8 mouse cellular contexts compared by ENCODE assay signal in genomic region chr10:83544103-83544479, GRCm38 (mm10). TPM values are rescaled to one million over a fixed set of nuclear protein-coding genes. Genes with fewer than 3 reads are reported as not detected.
DNase-seq lines count a peak whose midpoint lies in the region; ATAC-seq and TF ChIP-seq lines count a peak whose summit lies in the region.

No protein-coding gene starts in this region.

- TF ChIP-seq CTCF in gastrocnemius, adult 2 months (IDR thresholded peaks at IDR 0.05): no peak
- 0 out of 2 replicates have a peak, but pooled peaks have one; percentile 7 for TF ChIP-seq CTCF in liver, postnatal 0 days (IDR thresholded peaks at IDR 0.05; ENCODE audit: low read depth)
- TF ChIP-seq CTCF in olfactory bulb, adult 2 months (IDR thresholded peaks at IDR 0.05; ENCODE audit: insufficient read depth, low read depth, low read length): no peak

- peak overlapping the region; percentile 82 for H3K9ac ChIP-seq in liver, postnatal 0 days (replicated peaks)

- no peaks in the 10 kb centered on the region; the same call in 1 of the 2 replicates for H3K36me3 ChIP-seq in liver, postnatal 0 days (replicated peaks; ENCODE audit: insufficient read depth, low read length)

- peak overlapping the region; percentile 84 for H3K4me2 ChIP-seq in liver, postnatal 0 days (ENCODE audit: low read depth, low read length)

- TF ChIP-seq POLR2A in olfactory bulb, adult 2 months (IDR thresholded peaks at IDR 0.05; ENCODE audit: insufficient read depth, low read depth, low read length): no peak

- intact Hi-C loops in gastrocnemius, adult 2 months (cut with DNase I): loop anchor here (5.0 kb wide), 1 partner anchor 103 kb away; the partner anchor contains the start of gene Appl2

- peaks cover 11% of the 10 kb centered on the region for H3K4me1 ChIP-seq in liver, postnatal 0 days (ENCODE audit: insufficient read depth)
- no peaks in the 10 kb centered on the region for H3K4me1 ChIP-seq in olfactory bulb, adult 2 months (ENCODE audit: control insufficient read depth, insufficient read depth, low read length)

- WGBS in liver, postnatal 0 days (ENCODE audit: insufficient replicate concordance): under 1% methylated on average over 41 of the region's 41 CpGs
- WGBS in olfactory bulb, adult 2 months: 1% methylated on average over 39 of the region's 41 CpGs

- DNase-seq in gastrocnemius, adult 2 months: no peak
- no peak for DNase-seq in gastrocnemius, postnatal 25 days
- DNase-seq in thymus, postnatal 0 days (ENCODE audit: low spot score): peak; percentile 54
- DNase-seq in thymus, postnatal 4 days: no peak
- no peak for DNase-seq in liver, postnatal 0 days
- no peak for DNase-seq in right cerebral cortex, adult 18-20 months

- no peak for TF ChIP-seq EP300 in liver, postnatal 0 days (IDR thresholded peaks at IDR 0.05; ENCODE audit: low read depth)

- H3K9me3 ChIP-seq in liver, postnatal 0 days (ENCODE audit: low read length): no peaks in the 10 kb centered on the region

- peak overlapping the region; percentile 93 for H3K27ac ChIP-seq in gastrocnemius, adult 2 months
- H3K27ac ChIP-seq in liver, postnatal 0 days (ENCODE audit: low read depth): peak overlapping the region; percentile 89
- H3K27ac ChIP-seq in olfactory bulb, adult 2 months (ENCODE audit: insufficient read depth, low read depth, low read length): peak overlapping the region; percentile 74

- ATAC-seq in granulocyte monocyte progenitor cell, adult 5-6 weeks (replicated peaks; ENCODE audit: poor library complexity, severe bottlenecking): peak; percentile 68
- peak; percentile 84 for ATAC-seq in liver, postnatal 0 days

- no peaks in the 10 kb centered on the region for H3K27me3 ChIP-seq in liver, postnatal 0 days (ENCODE audit: insufficient read depth, low read length)

- peak overlapping the region; percentile 95 for H3K4me3 ChIP-seq in gastrocnemius, adult 2 months
- H3K4me3 ChIP-seq in liver, postnatal 0 days (ENCODE audit: low read depth, low read length): peak overlapping the region; percentile 84
- H3K4me3 ChIP-seq in olfactory bulb, adult 2 months (ENCODE audit: insufficient read depth, low read depth, low read length): peak overlapping the region; percentile 84

RNA-seq across cellular contexts. Expression of gene Washc4, which starts 0.5 kb away (rescaled TPM):
- 10 to 100 TPM in 1 of 2 experiments, 1 to 10 TPM in 1; 9.4 to 10.9 TPM for total RNA-seq in gastrocnemius, adult 2 months (2021)
- total RNA-seq in gastrocnemius, postnatal 25 days (2021): 10 to 100 TPM in 1 of 2 experiments, 1 to 10 TPM in 1; 8.4 to 11.2 TPM
- polyA plus RNA-seq in thymus, postnatal 0 days (2015; fragmentation: Nextera tagmentation; extraction: Ambion mirVana): 34.2 and 44.8 TPM in 2 replicates
- 19.5 and 19.6 TPM in 2 replicates for total RNA-seq in granulocyte monocyte progenitor cell, adult 5-6 weeks (2014; fragmentation: Nextera tagmentation)
- total RNA-seq in granulocyte monocyte progenitor cell, adult 5-6 weeks (2017): 34.1 and 37.1 TPM in 2 replicates
- polyA plus RNA-seq in liver, postnatal 0 days (2015; fragmentation: Nextera tagmentation; extraction: Ambion mirVana): 6.5 and 9.2 TPM in 2 replicates
- polyA plus RNA-seq in olfactory bulb, adult 2 months (2012; ENCODE audit: insufficient read depth, insufficient read length, low replicate concordance, missing spikeins): not detected in 2 replicates

RNA-seq across cellular contexts. Expression of gene Aldh1l2, which starts 10.2 kb away (rescaled TPM):
- 1 to 10 TPM; 4.7 to 5.6 TPM for total RNA-seq in gastrocnemius, adult 2 months (2021)
- total RNA-seq in gastrocnemius, postnatal 25 days (2021): 1 to 10 TPM; 4.0 to 8.6 TPM
- 0.22 and 0.37 TPM in 2 replicates for polyA plus RNA-seq in thymus, postnatal 0 days (2015; fragmentation: Nextera tagmentation; extraction: Ambion mirVana)
- total RNA-seq in granulocyte monocyte progenitor cell, adult 5-6 weeks (2014; fragmentation: Nextera tagmentation): not detected in 2 replicates
- total RNA-seq in granulocyte monocyte progenitor cell, adult 5-6 weeks (2017): not detected in 2 replicates
- 0.06 and 0.07 TPM in 2 replicates for polyA plus RNA-seq in liver, postnatal 0 days (2015; fragmentation: Nextera tagmentation; extraction: Ambion mirVana)
- not detected in 2 replicates for polyA plus RNA-seq in olfactory bulb, adult 2 months (2012; ENCODE audit: insufficient read depth, insufficient read length, low replicate concordance, missing spikeins)

Comparison
In these comparisons a context has a peak if more than half of its experiments do, and no peak if none do; other contexts are left out.
1. RNA of gene Aldh1l2, which starts 10.2 kb away (total RNA-seq): 4.0 to 8.6 TPM in gastrocnemius, postnatal 25 days and 4.7 to 5.6 TPM in gastrocnemius, adult 2 months; not detected in granulocyte monocyte progenitor cell, adult 5-6 weeks; every median in the first group is over 4 times any median in the second.
2. Peak in every context shown above with its lines, with median percentiles within 50 percentile points of each other: H3K27ac ChIP-seq and H3K4me3 ChIP-seq.